Mouse (Mus musculus) G1E (cell line): ENCODE measurements around the gene F7.

ENCODE experiments used
- CTCF ChIP-seq: IDR thresholded peaks from 2 replicates; pipeline ENCODE4 v1.5.1; 2012; ENCODE audit warnings: low read depth, low read length, inconsistent platforms, mixed read lengths
- POLR2AphosphoS5 ChIP-seq: IDR thresholded peaks from 2 replicates; pipeline ENCODE4 v1.6.1; 2012; ENCODE audit warnings: low read depth, low read length, inconsistent platforms; ENCODE audit not compliant: insufficient replicate concordance

DNA sequence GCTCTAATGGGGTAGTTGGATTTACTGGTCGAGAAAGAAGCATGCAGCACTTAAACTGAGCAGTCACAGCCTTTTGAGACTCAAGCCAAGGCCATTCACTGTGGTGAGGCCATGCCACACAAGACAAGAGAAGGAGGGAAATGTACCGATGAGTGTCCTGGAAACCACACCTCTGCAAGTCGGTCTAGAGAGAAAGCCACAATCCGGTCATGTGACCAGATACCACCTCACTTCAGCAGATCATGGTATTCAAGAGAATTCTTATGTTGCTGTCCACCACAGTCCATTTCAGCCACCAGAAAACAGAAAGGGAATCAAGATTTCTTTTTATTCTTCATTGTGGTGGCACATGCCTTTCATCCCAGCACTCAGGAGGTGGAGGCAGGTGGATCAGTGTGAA is 15.6 kb downstream of the F7 start:
- no peak for TF ChIP-seq CTCF
- no peak for TF ChIP-seq POLR2AphosphoS5
